Mouse (Mus musculus): ENCODE results near the gene Ralb.

Ralb gene

GRCm38 (mm10) chr1:119451417-119451816 lies 53.2 kb downstream of the Ralb start:
- no peak for DNase-seq (ENCODE audit: extremely low spot score, low spot score)

GRCm38 (mm10) chr1:119450651-119451345 lies 53.8 kb downstream of the Ralb start:
- no peak for DNase-seq (ENCODE audit: extremely low spot score, low spot score)

DNA sequence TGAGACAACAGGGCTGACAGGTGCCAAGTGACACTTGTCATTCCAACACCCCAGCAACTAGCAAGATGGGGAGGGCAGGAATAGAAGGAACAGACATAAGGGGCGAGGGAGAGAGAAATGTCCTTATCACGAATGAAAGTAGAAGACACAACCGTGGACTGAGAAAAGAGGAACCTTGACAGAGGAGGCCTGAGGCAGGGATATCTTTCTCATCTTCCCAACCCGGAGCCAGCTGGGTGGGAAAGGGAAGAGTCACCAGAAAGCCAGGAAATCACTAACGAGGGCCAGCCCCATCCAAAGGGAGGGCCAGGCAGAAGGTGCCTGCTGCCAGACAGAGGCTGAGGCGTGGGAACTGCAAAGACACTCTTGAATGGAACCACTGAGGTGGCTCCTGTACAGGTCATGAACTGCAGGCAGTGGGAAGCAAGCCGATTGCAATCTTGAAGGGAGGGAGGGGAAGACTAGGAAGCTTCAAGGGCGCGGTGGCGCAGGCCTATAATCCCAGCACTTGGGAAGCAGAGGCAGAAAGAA lies 57.8 kb downstream of the Ralb start:
- no peak for DNase-seq (ENCODE audit: extremely low spot score, low spot score)

GRCm38 (mm10) chr1:119443591-119444350 lies 60.8 kb downstream of the Ralb start:
- no peak for DNase-seq (ENCODE audit: extremely low spot score, low spot score)

GRCm38 (mm10) chr1:119442901-119443300 lies 61.7 kb downstream of the Ralb start:
- no peak for DNase-seq (ENCODE audit: extremely low spot score, low spot score)

DNA sequence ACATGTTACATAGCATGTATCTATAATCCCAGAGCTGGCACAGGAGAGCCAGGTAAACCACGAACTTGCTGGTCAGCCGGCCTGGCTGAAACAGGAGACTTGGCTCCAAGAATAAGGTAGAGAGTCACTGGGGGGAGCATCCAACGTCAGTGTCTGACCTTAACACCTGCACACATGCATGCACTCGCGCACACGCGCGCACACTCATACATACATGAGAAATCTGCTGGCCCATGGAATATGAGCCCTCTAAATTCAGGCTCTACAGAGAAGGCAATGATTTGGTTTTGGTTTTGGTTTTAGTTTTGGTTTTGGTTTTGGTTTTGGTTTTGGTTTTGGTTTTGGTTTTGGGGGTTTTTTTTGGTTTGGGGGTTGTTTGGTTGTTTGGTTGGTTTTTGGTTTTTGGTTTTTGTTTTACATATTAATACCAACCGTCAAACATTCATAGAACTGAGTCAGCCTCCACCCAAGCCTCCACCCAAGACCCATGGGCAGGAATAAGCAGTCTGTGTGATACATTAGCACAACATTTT lies 66.4 kb downstream of the Ralb start:
- no peak for DNase-seq (ENCODE audit: extremely low spot score, low spot score)

- DNase-seq (ENCODE audit: extremely low spot score, low spot score), result no peak
These were observed 67.2 kb downstream of the Ralb start for GRCm38 (mm10) chr1:119437401-119437800.

DNA sequence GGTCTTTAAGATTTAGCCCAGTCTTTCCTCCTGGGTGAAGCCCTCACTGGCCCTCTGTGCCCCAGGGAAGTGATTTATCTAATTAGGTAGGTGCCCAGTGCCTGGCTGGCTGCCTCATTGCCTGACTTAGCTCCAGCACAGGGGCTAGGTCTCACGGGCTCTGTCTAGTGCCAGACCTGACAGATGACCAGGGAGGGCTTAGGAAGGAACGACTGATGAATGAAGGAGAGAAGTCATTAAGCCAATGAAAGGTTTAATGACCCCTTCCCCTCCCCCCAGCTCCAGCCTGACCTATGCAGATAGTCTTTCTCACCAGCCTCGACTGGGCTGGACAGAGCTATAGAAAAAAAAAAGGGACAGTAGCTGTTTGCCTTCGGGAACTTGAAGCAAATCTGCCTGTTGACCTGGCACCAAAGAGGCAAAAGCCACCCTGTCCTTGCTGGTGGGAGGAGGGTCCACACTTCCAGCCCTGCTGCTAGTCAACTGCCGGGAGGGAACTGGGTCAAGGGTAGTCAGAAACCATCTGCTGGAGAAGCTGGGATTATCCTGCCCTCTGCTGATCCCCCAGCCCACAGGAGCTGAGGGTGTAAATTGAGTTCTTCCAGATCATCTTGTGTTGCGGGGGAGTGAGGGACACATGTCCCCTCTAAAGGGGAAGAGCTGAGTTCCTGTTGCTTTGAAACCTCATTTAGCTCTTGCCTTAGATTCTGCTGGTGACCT lies 80.3 kb downstream of the Ralb start:
- no peak for DNase-seq (ENCODE audit: extremely low spot score, low spot score)

- DNase-seq (ENCODE audit: extremely low spot score, low spot score), result peak; percentile 44
These were observed 81.1 kb downstream of the Ralb start for GRCm38 (mm10) chr1:119423510-119423909.

GRCm38 (mm10) chr1:119422460-119423015 lies 82.1 kb downstream of the Ralb start:
- DNase-seq (ENCODE audit: extremely low spot score, low spot score), result peak; percentile 44

DNA sequence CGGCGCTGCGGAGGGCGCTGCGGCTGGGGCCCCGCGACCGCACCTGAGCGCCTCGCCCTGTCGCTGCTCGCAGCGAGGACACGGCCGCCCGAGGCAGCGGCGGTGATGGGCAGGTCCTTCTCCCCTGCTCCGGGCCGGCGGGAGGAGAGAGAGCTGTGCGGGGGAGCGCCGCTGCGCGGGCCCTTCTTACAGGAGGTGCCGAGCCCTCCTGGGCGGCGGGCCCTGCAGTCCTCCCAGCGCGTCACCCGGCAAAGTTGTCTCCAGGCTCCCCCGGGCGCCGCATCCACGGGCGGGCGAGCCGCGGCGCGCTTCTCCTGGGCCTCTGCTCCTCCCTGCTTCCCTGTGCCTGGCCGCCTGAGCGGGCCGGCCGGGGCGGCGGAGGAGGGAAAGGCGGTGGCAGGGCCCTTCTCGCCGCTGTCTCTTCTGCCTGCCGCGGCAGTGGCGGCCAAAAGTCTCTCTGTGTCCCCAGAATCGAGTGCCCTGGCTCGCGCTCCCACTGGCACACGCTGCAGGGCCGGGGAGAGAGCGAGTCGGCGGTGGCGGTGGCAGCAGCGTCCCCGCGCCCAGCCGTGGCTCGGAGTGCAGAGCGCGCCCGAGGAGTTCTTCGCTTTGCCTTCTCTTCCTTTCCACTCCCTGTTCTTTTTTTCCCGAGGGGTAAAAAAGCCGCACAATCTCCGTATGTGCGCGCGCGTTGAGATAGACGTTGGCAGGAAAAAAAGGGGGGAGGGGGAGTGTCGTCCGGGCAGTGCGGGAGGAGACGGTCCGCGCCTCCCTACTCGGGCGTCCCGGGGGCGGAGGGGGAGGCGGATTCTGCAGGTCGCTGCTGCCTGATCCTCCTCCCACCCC lies 82.8 kb downstream of the Ralb start, which contains the start of gene Inhbb:
Gene Inhbb, minus strand, starts transcription at position 673 of the 846 bp plus-strand sequence.
- DNase-seq (ENCODE audit: extremely low spot score, low spot score), result peak; percentile 74

DNA sequence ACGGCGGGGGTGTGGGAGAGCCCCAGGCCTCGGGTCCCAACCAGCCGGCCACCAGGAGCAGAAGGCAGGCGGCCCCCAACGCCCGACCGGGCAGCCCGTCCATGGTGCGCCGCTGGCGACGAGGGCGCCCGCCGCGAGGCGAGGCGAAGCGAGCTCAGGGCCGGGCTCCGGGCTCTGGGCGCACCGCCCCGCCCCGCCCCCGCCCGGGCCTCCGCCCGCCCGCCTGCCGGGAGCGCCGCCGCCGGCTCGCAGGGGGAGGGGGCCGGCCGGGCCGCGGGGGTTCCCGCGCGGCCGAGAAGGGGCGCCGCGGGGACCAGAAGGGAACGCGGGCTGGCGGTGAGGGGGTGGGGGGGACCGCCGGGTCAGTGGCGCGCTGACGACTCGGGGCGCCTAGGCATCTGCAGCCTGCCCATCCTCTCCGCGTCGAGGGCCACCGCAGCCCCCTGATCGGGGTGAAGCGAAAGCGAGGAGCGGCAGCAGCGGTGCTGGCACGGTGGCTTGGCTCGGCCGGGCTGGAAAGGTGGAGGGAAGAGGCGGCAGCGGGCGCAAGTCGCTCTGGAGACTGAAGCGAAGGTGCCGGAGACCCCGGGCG lies 83.5 kb downstream of the Ralb start:
- peak; percentile 62 for DNase-seq (ENCODE audit: extremely low spot score, low spot score)
